Mouse (Mus musculus): ENCODE data around the gene Trap1.
"Not testable (repeated sequence)": the region's sequence is repeated elsewhere in the genome, so short reads cannot be mapped to it uniquely, and the experiment has no call there.

Trap1 gene

GRCm38 (mm10) chr16:4035575-4035974, 42.1 kb downstream of the Trap1 start:
- no peak for DNase-seq

- no peak for DNase-seq
Observed at GRCm38 (mm10) chr16:4034476-4034875, 43.2 kb downstream of the Trap1 start.

GRCm38 (mm10) chr16:4033971-4034370, 43.7 kb downstream of the Trap1 start:
- no peak for DNase-seq

GRCm38 (mm10) chr16:4032341-4032748, 45.3 kb downstream of the Trap1 start:
- no peak for DNase-seq

- DNase-seq, result no peak
Observed at GRCm38 (mm10) chr16:4031441-4032274, 46.0 kb downstream of the Trap1 start.

- DNase-seq, result no peak
Observed at GRCm38 (mm10) chr16:4030501-4030900, 47.1 kb downstream of the Trap1 start.

GRCm38 (mm10) chr16:4029371-4029841, 48.2 kb downstream of the Trap1 start:
- no peak for DNase-seq

GRCm38 (mm10) chr16:4027211-4027610, 50.4 kb downstream of the Trap1 start:
- no peak for DNase-seq

- no peak for DNase-seq
Observed at GRCm38 (mm10) chr16:4026672-4027071, 51.0 kb downstream of the Trap1 start.

- no peak for DNase-seq
Observed at GRCm38 (mm10) chr16:4022719-4023118, 54.9 kb downstream of the Trap1 start.

GRCm38 (mm10) chr16:4021241-4021640, 56.4 kb downstream of the Trap1 start:
- no peak for DNase-seq

GRCm38 (mm10) chr16:4017466-4017865, 60.2 kb downstream of the Trap1 start:
- DNase-seq, result not testable (repeated sequence)

- not testable (repeated sequence) for DNase-seq
Observed at GRCm38 (mm10) chr16:4016786-4017185, 60.8 kb downstream of the Trap1 start.

GRCm38 (mm10) chr16:4014040-4014668, 63.5 kb downstream of the Trap1 start:
- no peak for DNase-seq

- no peak for DNase-seq
Observed at GRCm38 (mm10) chr16:4012882-4013570, 64.6 kb downstream of the Trap1 start.

GRCm38 (mm10) chr16:4003489-4004398, 73.9 kb downstream of the Trap1 start, which contains the start of gene Slx4:
TSS of gene Slx4 (minus strand) at chr16:4003770.
- DNase-seq, result peak; percentile 98

Data from layer of hippocampus, adult 9-11 months (tissue).